Mouse (Mus musculus): ENCODE results near the gene Csad. TPM values are rescaled to one million over a fixed set of nuclear protein-coding genes. Genes with fewer than 3 reads are reported as not detected.

The Csad gene
- polyA plus RNA-seq, 1 experiment from 2014 or later = 33.7 TPM

GRCm38 (mm10) chr15:102134709-102135108 lies 69.8 kb downstream of the Csad start:
- no peak for DNase-seq (ENCODE audit: low spot score)

- no peak for DNase-seq (ENCODE audit: low spot score)
These were observed 71.2 kb downstream of the Csad start for GRCm38 (mm10) chr15:102133314-102133713.

Other genes starting within 250 kb of the Csad start
- gene Krt8, start 200.2 kb downstream of the Csad start, polyA plus RNA-seq (2015; fragmentation: Nextera tagmentation; extraction: Ambion mirVana) = 1,106 and 1,123 TPM in 2 replicates
- gene Krt18, start 176.5 kb downstream of the Csad start, polyA plus RNA-seq (2015; fragmentation: Nextera tagmentation; extraction: Ambion mirVana) = 1,281 and 1,324 TPM in 2 replicates
- gene Eif4b, start 131.0 kb downstream of the Csad start, polyA plus RNA-seq (2015; fragmentation: Nextera tagmentation; extraction: Ambion mirVana) = 93.3 and 103 TPM in 2 replicates
- gene Tns2, start 104.3 kb downstream of the Csad start, polyA plus RNA-seq (2015; fragmentation: Nextera tagmentation; extraction: Ambion mirVana) = 4.4 and 5.2 TPM in 2 replicates
- gene Spryd3, start 68.5 kb downstream of the Csad start, polyA plus RNA-seq (2015; fragmentation: Nextera tagmentation; extraction: Ambion mirVana) = 19.1 and 19.9 TPM in 2 replicates
- 6.8 and 7.5 TPM in 2 replicates for gene Igfbp6, start 60.4 kb downstream of the Csad start, polyA plus RNA-seq (2015; fragmentation: Nextera tagmentation; extraction: Ambion mirVana)
- gene Soat2, start 54.2 kb downstream of the Csad start, polyA plus RNA-seq (2015; fragmentation: Nextera tagmentation; extraction: Ambion mirVana) = 1.0 and 1.1 TPM in 2 replicates
- gene Zfp740, start 1.5 kb downstream of the Csad start, polyA plus RNA-seq (2015; fragmentation: Nextera tagmentation; extraction: Ambion mirVana) = 48.8 and 64.9 TPM in 2 replicates
- 65.6 and 68.7 TPM in 2 replicates for gene Itgb7, start 27.2 kb upstream of the Csad start, polyA plus RNA-seq (2015; fragmentation: Nextera tagmentation; extraction: Ambion mirVana)
- gene Rarg, start 52.8 kb upstream of the Csad start, polyA plus RNA-seq (2015; fragmentation: Nextera tagmentation; extraction: Ambion mirVana) = 6.0 and 7.4 TPM in 2 replicates
- 0.17 and 0.26 TPM in 2 replicates for gene Gm9918, start 65.8 kb upstream of the Csad start, polyA plus RNA-seq (2015; fragmentation: Nextera tagmentation; extraction: Ambion mirVana)
- 53.5 and 55.1 TPM in 2 replicates for gene Mfsd5, start 74.7 kb upstream of the Csad start, polyA plus RNA-seq (2015; fragmentation: Nextera tagmentation; extraction: Ambion mirVana)
- gene Espl1, start 91.5 kb upstream of the Csad start, polyA plus RNA-seq (2015; fragmentation: Nextera tagmentation; extraction: Ambion mirVana) = 17.7 and 18.0 TPM in 2 replicates
- 446 and 454 TPM in 2 replicates for gene Pfdn5, start 121.4 kb upstream of the Csad start, polyA plus RNA-seq (2015; fragmentation: Nextera tagmentation; extraction: Ambion mirVana)
- 94.7 and 107 TPM in 2 replicates for gene Myg1, start 127.0 kb upstream of the Csad start, polyA plus RNA-seq (2015; fragmentation: Nextera tagmentation; extraction: Ambion mirVana)
- 56.8 and 61.7 TPM in 2 replicates for gene Aaas, start 146.0 kb upstream of the Csad start, polyA plus RNA-seq (2015; fragmentation: Nextera tagmentation; extraction: Ambion mirVana)
- gene Sp7, start 162.5 kb upstream of the Csad start, polyA plus RNA-seq (2015; fragmentation: Nextera tagmentation; extraction: Ambion mirVana) = 0.10 and 0.13 TPM in 2 replicates
- gene Sp1, start 201.4 kb upstream of the Csad start, polyA plus RNA-seq (2015; fragmentation: Nextera tagmentation; extraction: Ambion mirVana) = 9.7 and 10.9 TPM in 2 replicates
- gene Amhr2, start 240.6 kb upstream of the Csad start, polyA plus RNA-seq (2015; fragmentation: Nextera tagmentation; extraction: Ambion mirVana) = 1.8 and 2.1 TPM in 2 replicates

Data from thymus, postnatal 0 days (tissue).